In the genomic region with DNA sequence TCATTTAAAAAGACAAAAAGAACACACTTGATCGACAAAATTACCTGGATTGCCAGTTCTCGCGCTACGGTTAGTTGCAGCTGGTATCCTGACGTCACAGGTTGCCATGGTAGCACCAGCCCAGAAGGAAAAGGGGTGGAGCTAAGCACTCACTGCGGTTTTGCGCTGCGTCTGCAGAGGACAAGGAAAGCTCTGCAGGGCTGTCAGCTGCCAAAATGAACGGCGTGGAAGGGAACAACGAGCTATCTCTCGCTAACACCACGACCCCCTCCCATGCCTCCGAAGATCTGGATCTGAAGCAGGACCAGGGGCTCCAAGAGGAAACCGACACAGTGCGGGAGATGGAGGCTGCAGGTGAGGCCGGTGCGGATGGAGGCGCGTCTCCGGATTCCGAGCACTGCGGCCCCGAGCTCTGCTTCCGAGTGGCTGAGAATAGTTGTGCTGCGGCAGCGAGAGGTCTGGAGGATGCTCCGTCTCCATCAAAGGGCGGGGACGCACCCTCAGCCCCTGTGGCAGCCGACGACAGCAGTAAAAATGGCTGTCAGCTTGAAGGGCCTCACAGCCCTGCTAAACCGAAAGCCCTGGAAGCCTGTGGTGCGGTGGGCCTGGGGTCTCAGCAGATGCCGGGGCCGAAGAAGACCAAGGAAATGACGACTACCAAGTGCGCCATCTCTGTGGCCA, we compare ENCODE assay signal across 8 mouse cellular contexts. TPM values are rescaled to one million over a fixed set of nuclear protein-coding genes. Genes with fewer than 3 reads are reported as not detected.
DNase-seq lines count a peak whose midpoint lies in the region; ATAC-seq and TF ChIP-seq lines count a peak whose summit lies in the region.

A gene (plus strand): TSS at position 144 of the 681 bp plus-strand sequence.

- H3K79me3 ChIP-seq in C2C12 (ENCODE audit: low read depth): no peaks in the 10 kb centered on the region

- WGBS in heart, embryonic 11.5 days (ENCODE audit: insufficient replicate concordance): 0% methylated on average over 38 of the region's 38 CpGs
- WGBS in kidney, embryonic 15.5 days: under 1% methylated on average over 38 of the region's 38 CpGs
- under 1% methylated on average over 38 of the region's 38 CpGs for WGBS in limb, embryonic 15.5 days
- under 1% methylated on average over 38 of the region's 38 CpGs for WGBS in midbrain, postnatal 0 days

- peaks cover 18% of the 10 kb centered on the region for H3K4me1 ChIP-seq in erythroblast, embryonic 14.5 days (ENCODE audit: control insufficient read depth)
- H3K4me1 ChIP-seq in heart, embryonic 11.5 days (ENCODE audit: control insufficient read depth, insufficient read depth, low read length): peaks cover 20% of the 10 kb centered on the region
- H3K4me1 ChIP-seq in kidney, embryonic 15.5 days: peaks cover 22% of the 10 kb centered on the region
- peaks cover 29% of the 10 kb centered on the region for H3K4me1 ChIP-seq in limb, embryonic 15.5 days
- H3K4me1 ChIP-seq in midbrain, postnatal 0 days (ENCODE audit: insufficient read depth, low read length): peaks cover 4% of the 10 kb centered on the region; the same call in 1 of the 2 replicates

- peak within 1 kb of the TSS; percentile 75 for H3K9ac ChIP-seq in heart, embryonic 11.5 days (ENCODE audit: low read depth, low read length)
- peak within 1 kb of the TSS; percentile 59 for H3K9ac ChIP-seq in kidney, embryonic 15.5 days
- H3K9ac ChIP-seq in limb, embryonic 15.5 days: peak within 1 kb of the TSS; percentile 55
- peak within 1 kb of the TSS; percentile 95 for H3K9ac ChIP-seq in midbrain, postnatal 0 days (replicated peaks; ENCODE audit: low read length, poor library complexity, severe bottlenecking)

- no peak for TF ChIP-seq CTCF in C2C12 (IDR thresholded peaks at IDR 0.05; ENCODE audit: control insufficient read depth, insufficient read depth, insufficient read length)
- no peak for TF ChIP-seq CTCF in midbrain, postnatal 0 days (IDR thresholded peaks at IDR 0.05)

- peak within 1 kb of the TSS; percentile 94 for H3K4me2 ChIP-seq in heart, embryonic 11.5 days
- H3K4me2 ChIP-seq in kidney, embryonic 15.5 days: peak within 1 kb of the TSS; percentile 95
- peak within 1 kb of the TSS; percentile 72 for H3K4me2 ChIP-seq in limb, embryonic 15.5 days
- peak within 1 kb of the TSS; percentile 96 for H3K4me2 ChIP-seq in midbrain, postnatal 0 days (ENCODE audit: low read depth, low read length, poor library complexity, severe bottlenecking)

- H3K9me3 ChIP-seq in erythroblast, embryonic 14.5 days (ENCODE audit: control insufficient read depth, low read length): no peaks in the 10 kb centered on the region
- no peaks in the 10 kb centered on the region for H3K9me3 ChIP-seq in heart, embryonic 11.5 days (replicated peaks; ENCODE audit: control insufficient read depth, low read length)
- H3K9me3 ChIP-seq in kidney, embryonic 15.5 days (replicated peaks): no peaks in the 10 kb centered on the region
- no peaks in the 10 kb centered on the region for H3K9me3 ChIP-seq in limb, embryonic 15.5 days
- no peaks in the 10 kb centered on the region for H3K9me3 ChIP-seq in midbrain, postnatal 0 days (ENCODE audit: low read length)

- peak; percentile 94 for ATAC-seq in heart, embryonic 11.5 days (replicated peaks; ENCODE audit: insufficient number of reproducible peaks, low FRiP score, low TSS enrichment)
- ATAC-seq in kidney, embryonic 15.5 days (replicated peaks; ENCODE audit: low FRiP score): peak; percentile 98
- ATAC-seq in limb, embryonic 15.5 days (ENCODE audit: insufficient number of reproducible peaks, low FRiP score, low TSS enrichment, low read depth): peak; percentile 93
- ATAC-seq in midbrain, postnatal 0 days (ENCODE audit: low FRiP score): peak; percentile 98

- no peaks in the 10 kb centered on the region for H3K36me3 ChIP-seq in C2C12 (ENCODE audit: control insufficient read depth, insufficient read depth)
- no peaks in the 10 kb centered on the region for H3K36me3 ChIP-seq in erythroblast, embryonic 14.5 days (ENCODE audit: control insufficient read depth)
- H3K36me3 ChIP-seq in heart, embryonic 11.5 days (ENCODE audit: control insufficient read depth, insufficient read depth, low read length): no peaks in the 10 kb centered on the region
- H3K36me3 ChIP-seq in kidney, embryonic 15.5 days: no peaks in the 10 kb centered on the region
- H3K36me3 ChIP-seq in limb, embryonic 15.5 days: no peaks in the 10 kb centered on the region
- H3K36me3 ChIP-seq in midbrain, postnatal 0 days (ENCODE audit: insufficient read depth, low read length): no peaks in the 10 kb centered on the region; the same call in 1 of the 2 replicates

- peak within 1 kb of the TSS; percentile 37 for H3K4me3 ChIP-seq in C2C12 (ENCODE audit: insufficient read depth, poor library complexity, severe bottlenecking)
- H3K4me3 ChIP-seq in erythroblast, embryonic 14.5 days (replicated peaks): peak within 1 kb of the TSS; percentile 64
- H3K4me3 ChIP-seq in heart, embryonic 11.5 days (ENCODE audit: low read depth, low read length): peak within 1 kb of the TSS; percentile 78
- H3K4me3 ChIP-seq in kidney, embryonic 15.5 days (replicated peaks): peak within 1 kb of the TSS; percentile 66
- H3K4me3 ChIP-seq in limb, embryonic 15.5 days: peak within 1 kb of the TSS; percentile 71
- H3K4me3 ChIP-seq in midbrain, postnatal 0 days (ENCODE audit: low read depth, low read length): peak within 1 kb of the TSS; percentile 71

- H3K79me2 ChIP-seq in C2C12 (ENCODE audit: control insufficient read depth, insufficient read depth): no peaks in the 10 kb centered on the region

- H3K27ac ChIP-seq in heart, embryonic 11.5 days (ENCODE audit: low read depth, low read length): 0 out of 2 replicates have a peak within 1 kb of the TSS, but pooled peaks have one; percentile 54
- H3K27ac ChIP-seq in kidney, embryonic 15.5 days: peak within 1 kb of the TSS; percentile 37
- H3K27ac ChIP-seq in limb, embryonic 15.5 days: peak within 1 kb of the TSS; percentile 86
- H3K27ac ChIP-seq in midbrain, postnatal 0 days (ENCODE audit: low read depth, low read length): peak within 1 kb of the TSS; percentile 100

- H3K27me3 ChIP-seq in C2C12 (ENCODE audit: control insufficient read depth, insufficient read depth, insufficient read length): no peaks in the 10 kb centered on the region
- peaks cover 23% of the 10 kb centered on the region for H3K27me3 ChIP-seq in erythroblast, embryonic 14.5 days (ENCODE audit: control insufficient read depth)
- H3K27me3 ChIP-seq in heart, embryonic 11.5 days (ENCODE audit: control insufficient read depth, insufficient read depth, low read length): no peaks in the 10 kb centered on the region
- H3K27me3 ChIP-seq in kidney, embryonic 15.5 days: 0 out of 2 replicates have a peak, but pooled peaks cover 4% of the 10 kb centered on the region
- no peaks in the 10 kb centered on the region for H3K27me3 ChIP-seq in limb, embryonic 15.5 days
- H3K27me3 ChIP-seq in midbrain, postnatal 0 days (ENCODE audit: insufficient read depth, low read length): no peaks in the 10 kb centered on the region

- peak; percentile 93 for DNase-seq in brain, embryonic 18.5 days (ENCODE audit: low read depth, low spot score)
- peak; percentile 99 for DNase-seq in midbrain, postnatal 0 days (ENCODE audit: low spot score)
- DNase-seq in spleen, postnatal 10 days (ENCODE audit: low spot score in 2 of 2): peak; percentile 78 to 92

- peak within 1 kb of the TSS; percentile 67 for H3ac ChIP-seq in C2C12 (ENCODE audit: control insufficient read depth, insufficient read length, low read depth)

TF ChIP-seq in C2C12, 6 proteins besides CTCF, POLR2A, EP300 and RAD21:
- no peak for TF ChIP-seq FOSL1 (IDR thresholded peaks at IDR 0.05; ENCODE audit: insufficient read depth, low read length, poor library complexity, severe bottlenecking)
- TF ChIP-seq USF1 (IDR thresholded peaks at IDR 0.05; ENCODE audit: low read depth): no peak
- no peak for TF ChIP-seq MYOD1 (IDR thresholded peaks at IDR 0.05; ENCODE audit: control insufficient read depth, insufficient read length, low read depth)
- no peak for TF ChIP-seq MYOG (IDR thresholded peaks at IDR 0.05; ENCODE audit: control insufficient read depth, extremely low read depth, insufficient read length)
- no peak for TF ChIP-seq MAX (IDR thresholded peaks at IDR 0.05)
- TF ChIP-seq CEBPB (IDR thresholded peaks at IDR 0.05; ENCODE audit: low read depth): no peak

RNA-seq across cellular contexts. Expression of the gene that starts here (rescaled TPM):
- 2.3 TPM for polyA plus RNA-seq in C2C12 (2012; fragmentation: generic; extraction: Trizol)
- 0.03 TPM in 1 of 2 replicates, not detected in the other for polyA plus RNA-seq in erythroblast, embryonic 14.5 days (2012)
- polyA plus RNA-seq in heart, embryonic 11.5 days (2014; fragmentation: Nextera tagmentation; extraction: Ambion mirVana): 6.3 and 9.5 TPM in 2 replicates
- polyA plus RNA-seq in kidney, embryonic 15.5 days (2015; fragmentation: Nextera tagmentation; extraction: Ambion mirVana): 11.2 and 14.8 TPM in 2 replicates
- 15.3 and 17.0 TPM in 2 replicates for polyA plus RNA-seq in limb, embryonic 15.5 days (2015; fragmentation: Nextera tagmentation; extraction: Ambion mirVana)
- 579 and 597 TPM in 2 replicates for total RNA-seq in midbrain, postnatal 0 days (2014; rRNA removed)
- 508 and 510 TPM in 2 replicates for polyA plus RNA-seq in midbrain, postnatal 0 days (2015; fragmentation: Nextera tagmentation; extraction: Ambion mirVana)

Comparison
In these comparisons a context has a peak if more than half of its experiments do, and no peak if none do; other contexts are left out.
1. Peak in every context shown above with its lines: DNase-seq, ATAC-seq, H3K4me3 ChIP-seq and H3K27ac ChIP-seq.
2. RNA of the gene that starts here (polyA plus RNA-seq): 508 to 510 TPM in midbrain, postnatal 0 days; 15.3 to 17.0 TPM in limb, embryonic 15.5 days, 11.2 to 14.8 TPM in kidney, embryonic 15.5 days, 6.3 to 9.5 TPM in heart, embryonic 11.5 days, 2.3 TPM in C2C12 (single experiment) and 0.03 TPM in erythroblast, embryonic 14.5 days; every median in the first group is over 10 times any median in the second.
3. H3K27ac ChIP-seq: peak in every context shown above with its lines; median percentile 100 in midbrain, postnatal 0 days; 86 in limb, embryonic 15.5 days; 54 in heart, embryonic 11.5 days; 37 in kidney, embryonic 15.5 days.